Mouse (Mus musculus): ENCODE data around the gene Tbk1. TPM values are rescaled to one million over a fixed set of nuclear protein-coding genes. Genes with fewer than 3 reads are reported as not detected.

Gene Tbk1
- total and polyA plus RNA-seq, 2 experiments from 2014 or later, result 23.7 to 34.2 TPM

- no peak for TF ChIP-seq CTCF (IDR thresholded peaks at IDR 0.05; ENCODE audit: low read depth)
- H3K9me3 ChIP-seq (ENCODE audit: low read length), result no peaks in the 10 kb centered on the region
- H3K4me3 ChIP-seq (ENCODE audit: low read depth, low read length), result no peak overlapping the region
- peak overlapping the region; percentile 42 for H3K4me2 ChIP-seq (ENCODE audit: low read depth)
- H3K9ac ChIP-seq, result 0 out of 2 replicates have a peak overlapping the region, but pooled peaks have one; percentile 23
- no peaks in the 10 kb centered on the region for H3K27me3 ChIP-seq (ENCODE audit: insufficient read depth, low read length)
- DNase-seq (peak; percentile 78), ATAC-seq (peak; percentile 89)
- H3K4me1 ChIP-seq (ENCODE audit: insufficient read depth), result no peaks in the 10 kb centered on the region
- H3K27ac ChIP-seq (ENCODE audit: low read depth, low read length), result peak overlapping the region; percentile 60
- WGBS, result 7% methylated on average over 23 of the region's 23 CpGs
- H3K36me3 ChIP-seq (ENCODE audit: insufficient read depth), result peaks cover 40% of the 10 kb centered on the region
Observed at GRCm38 (mm10) chr10:121569001-121569589, 17.5 kb downstream of the Tbk1 start.

- Histone ChIP-seq H3K27me3 (ENCODE audit: insufficient read depth, low read length) (no peaks in the 10 kb centered on the region), H3K4me1 (ENCODE audit: insufficient read depth) (no peaks in the 10 kb centered on the region), H3K36me3 (ENCODE audit: insufficient read depth) (peaks cover 44% of the 10 kb centered on the region), H3K4me3 (ENCODE audit: low read depth, low read length) (no peak overlapping the region), H3K27ac (ENCODE audit: low read depth, low read length) (peak overlapping the region; percentile 60; the same call in 1 of the 2 replicates), H3K4me2 (ENCODE audit: low read depth) (peak overlapping the region; percentile 42), H3K9ac (peak overlapping the region; percentile 23; the same call in 1 of the 2 replicates), H3K9me3 (ENCODE audit: low read length) (no peaks in the 10 kb centered on the region)
- WGBS, result 56% methylated on average over 7 of the region's 7 CpGs
- TF ChIP-seq CTCF (IDR thresholded peaks at IDR 0.05; ENCODE audit: low read depth), result no peak
- no peak; the same call in 1 of the 2 replicates for ATAC-seq
- DNase-seq, result no peak
Observed at GRCm38 (mm10) chr10:121568534-121568933, 18.1 kb downstream of the Tbk1 start.

GRCm38 (mm10) chr10:121568026-121568425 is 18.6 kb downstream of the Tbk1 start:
- TF ChIP-seq CTCF (IDR thresholded peaks at IDR 0.05; ENCODE audit: low read depth), result no peak
- no peak for ATAC-seq
- Histone ChIP-seq H3K27ac (ENCODE audit: low read depth, low read length) (no peak overlapping the region), H3K4me3 (ENCODE audit: low read depth, low read length) (no peak overlapping the region), H3K36me3 (ENCODE audit: insufficient read depth) (peaks cover 44% of the 10 kb centered on the region), H3K9ac (no peak overlapping the region), H3K4me1 (ENCODE audit: insufficient read depth) (no peaks in the 10 kb centered on the region), H3K4me2 (ENCODE audit: low read depth) (no peak overlapping the region), H3K9me3 (ENCODE audit: low read length) (no peaks in the 10 kb centered on the region), H3K27me3 (ENCODE audit: insufficient read depth, low read length) (no peaks in the 10 kb centered on the region)
- no peak for DNase-seq
- 93% methylated on average over 10 of the region's 10 CpGs for WGBS

- no peak overlapping the region for H3K27ac ChIP-seq (ENCODE audit: low read depth, low read length)
- no peak overlapping the region for H3K4me2 ChIP-seq (ENCODE audit: low read depth)
- H3K4me1 ChIP-seq (ENCODE audit: insufficient read depth), result no peaks in the 10 kb centered on the region
- DNase-seq (no peak), ATAC-seq (no peak)
- H3K27me3 ChIP-seq (ENCODE audit: insufficient read depth, low read length), result no peaks in the 10 kb centered on the region
- no peaks in the 10 kb centered on the region for H3K9me3 ChIP-seq (ENCODE audit: low read length)
- no peak overlapping the region for H3K4me3 ChIP-seq (ENCODE audit: low read depth, low read length)
- H3K36me3 ChIP-seq (ENCODE audit: insufficient read depth), result peaks cover 38% of the 10 kb centered on the region
- no peak for TF ChIP-seq CTCF (IDR thresholded peaks at IDR 0.05; ENCODE audit: low read depth)
- 89% methylated on average over 8 of the region's 8 CpGs for WGBS
- no peak overlapping the region for H3K9ac ChIP-seq
Observed at GRCm38 (mm10) chr10:121564447-121564846, 22.1 kb downstream of the Tbk1 start.

GRCm38 (mm10) chr10:121558231-121558630 is 28.4 kb downstream of the Tbk1 start:
- H3K9me3 ChIP-seq (ENCODE audit: low read length), result no peaks in the 10 kb centered on the region
- ATAC-seq (no peak), DNase-seq (no peak)
- 84% methylated on average over 2 of the region's 2 CpGs for whole genome bisulfite sequencing
- no peaks in the 10 kb centered on the region for H3K4me1 ChIP-seq (ENCODE audit: insufficient read depth)
- H3K36me3 ChIP-seq (ENCODE audit: insufficient read depth), result peaks cover 58% of the 10 kb centered on the region
- H3K27me3 ChIP-seq (ENCODE audit: insufficient read depth, low read length), result no peaks in the 10 kb centered on the region
- no peak overlapping the region for H3K4me3 ChIP-seq (ENCODE audit: low read depth, low read length)
- H3K9ac ChIP-seq, result no peak overlapping the region
- H3K27ac ChIP-seq (ENCODE audit: low read depth, low read length), result no peak overlapping the region
- no peak for TF ChIP-seq CTCF (IDR thresholded peaks at IDR 0.05; ENCODE audit: low read depth)
- H3K4me2 ChIP-seq (ENCODE audit: low read depth), result no peak overlapping the region

GRCm38 (mm10) chr10:121556263-121556662 is 30.3 kb downstream of the Tbk1 start:
- 83% methylated on average over 6 of the region's 6 CpGs for whole genome bisulfite sequencing
- DNase-seq (no peak), ATAC-seq (no peak)
- no peak overlapping the region for H3K4me3 ChIP-seq (ENCODE audit: low read depth, low read length)
- peaks cover 68% of the 10 kb centered on the region for H3K36me3 ChIP-seq (ENCODE audit: insufficient read depth)
- TF ChIP-seq CTCF (IDR thresholded peaks at IDR 0.05; ENCODE audit: low read depth), result peak; percentile 23; the same call in 1 of the 2 replicates
- H3K4me1 ChIP-seq (ENCODE audit: insufficient read depth), result no peaks in the 10 kb centered on the region
- H3K9me3 ChIP-seq (ENCODE audit: low read length), result no peaks in the 10 kb centered on the region
- H3K9ac ChIP-seq, result no peak overlapping the region
- H3K27ac ChIP-seq (ENCODE audit: low read depth, low read length), result no peak overlapping the region
- no peaks in the 10 kb centered on the region for H3K27me3 ChIP-seq (ENCODE audit: insufficient read depth, low read length)
- no peak overlapping the region for H3K4me2 ChIP-seq (ENCODE audit: low read depth)

GRCm38 (mm10) chr10:121550334-121550733 is 36.3 kb downstream of the Tbk1 start:
- H3K27ac ChIP-seq (ENCODE audit: low read depth, low read length), result no peak overlapping the region
- H3K27me3 ChIP-seq (ENCODE audit: insufficient read depth, low read length), result no peaks in the 10 kb centered on the region
- no peak overlapping the region for H3K9ac ChIP-seq
- ATAC-seq, result no peak
- H3K36me3 ChIP-seq (ENCODE audit: insufficient read depth), result peaks cover 76% of the 10 kb centered on the region
- WGBS, result 85% methylated on average over 9 of the region's 9 CpGs
- no peak for TF ChIP-seq CTCF (IDR thresholded peaks at IDR 0.05; ENCODE audit: low read depth)
- H3K9me3 ChIP-seq (ENCODE audit: low read length), result no peaks in the 10 kb centered on the region
- DNase-seq, result no peak
- no peak overlapping the region for H3K4me2 ChIP-seq (ENCODE audit: low read depth)
- H3K4me3 ChIP-seq (ENCODE audit: low read depth, low read length), result no peak overlapping the region
- H3K4me1 ChIP-seq (ENCODE audit: insufficient read depth), result no peaks in the 10 kb centered on the region

All from forebrain, postnatal 0 days (tissue).